Mouse (Mus musculus): ENCODE measurements around the gene Gm28305.

The Gm28305 gene

DNA sequence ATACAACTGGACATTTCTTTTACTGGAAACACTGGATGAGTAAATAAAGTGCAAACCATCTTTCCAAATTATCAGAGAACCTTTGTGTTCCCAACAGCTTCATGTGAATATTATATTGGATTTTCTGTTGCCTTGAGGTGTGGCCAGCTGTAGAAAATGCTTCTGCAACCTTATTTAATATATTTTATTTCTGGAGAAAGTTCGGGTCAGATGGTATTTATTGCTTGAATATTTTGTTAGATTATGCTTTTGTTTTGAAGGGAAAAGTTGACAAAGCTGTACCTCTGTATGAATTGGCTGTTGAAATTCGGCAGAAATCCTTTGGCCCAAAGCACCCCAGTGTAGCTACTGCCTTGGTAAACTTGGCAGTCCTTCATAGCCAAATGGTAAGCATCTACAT is at the start of gene Gm28305:
Gene Gm28305, plus strand, starts transcription at position 301 of the 400 bp plus-strand sequence.
- DNase-seq (ENCODE audit: low read depth) = no peak

DNA sequence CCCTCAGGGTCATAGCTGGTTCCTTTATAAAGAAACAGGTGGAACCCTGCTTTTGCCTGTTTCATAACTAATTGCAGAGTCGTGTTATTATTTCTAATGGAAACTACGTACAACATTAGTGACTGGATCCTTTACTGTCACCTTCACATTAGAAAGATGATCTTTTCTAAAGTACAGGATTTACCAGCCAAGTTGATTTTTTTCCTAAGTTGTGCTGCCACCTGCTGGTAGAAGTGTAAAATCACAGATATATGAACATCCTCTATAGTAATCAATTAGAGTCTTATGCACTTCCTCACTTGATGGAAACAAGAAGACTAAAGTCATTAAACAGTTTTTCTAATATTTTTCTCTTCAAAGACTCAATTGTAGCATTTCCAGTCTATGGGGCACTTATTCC is 44.0 kb upstream of the Gm28305 start:
- DNase-seq (ENCODE audit: low read depth) = peak; percentile 76

DNA sequence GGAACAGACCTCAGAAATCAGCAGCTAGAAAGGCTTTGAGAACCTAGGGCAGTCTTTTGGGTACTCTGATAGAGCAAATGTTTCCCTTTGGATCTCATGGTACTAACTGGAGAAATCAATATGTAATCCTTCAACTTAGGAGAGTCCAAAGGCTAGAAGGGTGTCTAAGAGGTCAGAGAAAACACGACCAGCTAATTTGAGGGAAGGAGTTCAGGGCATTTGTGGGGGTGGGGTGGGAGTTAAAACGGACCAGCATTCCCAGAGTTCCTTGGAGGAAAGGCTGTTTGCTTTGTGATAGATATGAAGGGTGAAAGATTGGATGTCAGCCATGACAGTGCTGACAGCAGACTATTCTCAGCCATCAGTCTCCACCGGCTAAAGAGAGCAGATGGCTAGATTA is 39.9 kb upstream of the Gm28305 start:
- DNase-seq (ENCODE audit: low read depth) = peak; percentile 4

DNA sequence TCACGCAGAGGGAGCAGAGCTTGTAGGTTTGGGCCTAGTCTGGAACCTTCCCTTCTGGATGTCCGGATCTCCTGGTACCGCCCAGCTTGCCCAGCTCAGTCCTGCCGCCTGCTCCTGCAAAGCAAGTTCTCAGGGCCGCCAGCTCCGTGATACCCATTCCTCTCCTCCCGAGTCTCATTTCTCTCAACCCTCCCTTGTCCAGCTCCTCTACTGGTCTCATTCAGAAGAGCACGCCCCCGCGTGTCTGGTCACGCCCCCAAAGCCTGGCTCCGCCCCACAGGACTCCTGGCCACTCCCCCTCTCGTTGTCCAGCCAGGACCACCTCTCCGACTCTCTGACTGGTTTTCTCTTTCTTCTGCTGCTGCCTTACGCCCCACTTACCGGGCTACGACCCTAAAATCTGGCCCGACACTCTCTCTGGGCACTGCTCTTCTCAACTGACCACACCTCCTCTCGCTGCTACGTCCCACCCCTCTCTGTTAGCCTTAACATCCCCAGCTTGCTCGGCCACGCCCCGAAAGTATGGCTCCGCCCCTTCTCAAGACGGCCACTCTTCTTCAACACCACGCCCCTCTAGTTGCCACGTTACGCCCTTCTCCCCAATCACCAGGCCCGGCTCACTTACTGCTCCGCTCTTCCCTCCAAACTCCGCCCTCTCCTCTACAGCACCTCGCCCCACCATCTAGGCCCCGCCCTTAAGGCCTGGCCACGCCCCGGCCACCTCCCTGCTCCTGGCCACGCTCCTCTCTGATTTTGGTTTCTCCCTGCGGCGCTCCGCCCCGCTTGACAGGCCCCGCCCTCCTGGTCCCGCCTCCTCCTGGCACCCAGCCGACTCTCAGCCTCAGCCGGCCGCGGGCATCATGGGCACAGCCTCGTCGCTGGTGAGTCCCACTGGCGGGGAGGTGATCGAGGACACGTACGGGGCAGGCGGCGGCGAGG is 38.3 kb upstream of the Gm28305 start, which contains the start of gene Nphp3:
Gene Nphp3, plus strand, starts transcription at position 624 of the 939 bp plus-strand sequence.
- DNase-seq (ENCODE audit: low read depth) = peak; percentile 99

DNA sequence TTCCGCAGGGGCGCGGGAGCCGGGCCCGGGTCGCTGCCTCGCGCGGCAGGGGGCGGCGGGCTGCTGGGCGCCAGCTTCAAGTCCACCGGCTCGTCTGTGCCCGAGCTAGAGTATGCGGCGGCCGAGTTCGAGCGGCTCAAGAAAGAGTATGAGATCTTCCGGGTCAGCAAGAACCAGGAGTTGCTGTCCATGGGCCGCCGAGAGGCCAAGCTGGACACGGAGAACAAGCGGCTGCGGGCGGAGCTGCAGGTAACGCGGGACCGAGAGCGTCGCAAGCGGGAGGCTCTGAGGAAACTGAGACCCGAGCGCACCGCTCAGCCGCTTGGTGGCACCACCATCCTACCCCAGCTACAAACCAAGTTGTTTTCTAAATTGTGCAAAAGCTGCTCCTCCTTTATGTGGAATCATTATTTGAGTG is 37.5 kb upstream of the Gm28305 start:
- peak; percentile 84 for DNase-seq (ENCODE audit: low read depth)

DNA sequence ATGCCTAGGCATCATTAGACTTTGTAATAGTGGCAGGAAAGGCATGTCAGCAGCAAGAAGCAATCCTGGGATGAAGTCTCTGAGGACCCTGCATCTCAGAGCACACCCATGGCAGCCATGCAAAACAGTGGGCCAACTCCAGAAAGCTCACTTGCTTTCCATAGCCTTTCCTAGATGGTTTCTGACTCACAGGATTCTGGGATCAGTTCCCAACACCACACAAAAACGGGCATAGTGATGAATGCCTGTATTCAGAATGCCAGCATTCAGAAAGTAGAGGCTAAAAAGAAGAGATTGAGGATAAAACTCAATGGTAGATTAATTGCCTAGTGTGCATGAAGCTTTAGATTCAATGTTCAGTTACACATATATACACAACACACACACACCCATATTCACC is 25.9 kb upstream of the Gm28305 start:
- no peak for DNase-seq (ENCODE audit: low read depth)

DNA sequence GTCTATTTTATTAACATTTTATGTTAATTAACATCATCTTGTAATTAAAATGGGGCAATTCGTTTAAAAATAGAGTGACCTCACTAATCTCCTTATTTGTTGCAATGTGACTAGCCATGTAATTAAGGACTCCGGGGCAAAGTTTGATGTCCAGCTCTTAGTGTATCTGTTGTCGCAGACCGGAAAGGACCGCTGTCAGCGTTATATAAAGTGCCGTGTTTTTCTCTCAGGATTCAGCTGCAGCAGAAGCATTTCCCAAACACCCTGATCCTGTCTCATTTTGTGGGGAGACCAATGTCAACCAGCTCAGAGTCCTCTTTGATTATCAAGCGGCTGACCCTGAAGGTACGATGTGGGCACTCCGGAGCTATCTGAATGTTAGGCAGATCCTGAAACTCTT is 19.4 kb upstream of the Gm28305 start:
- DNase-seq (ENCODE audit: low read depth) = no peak

DNA sequence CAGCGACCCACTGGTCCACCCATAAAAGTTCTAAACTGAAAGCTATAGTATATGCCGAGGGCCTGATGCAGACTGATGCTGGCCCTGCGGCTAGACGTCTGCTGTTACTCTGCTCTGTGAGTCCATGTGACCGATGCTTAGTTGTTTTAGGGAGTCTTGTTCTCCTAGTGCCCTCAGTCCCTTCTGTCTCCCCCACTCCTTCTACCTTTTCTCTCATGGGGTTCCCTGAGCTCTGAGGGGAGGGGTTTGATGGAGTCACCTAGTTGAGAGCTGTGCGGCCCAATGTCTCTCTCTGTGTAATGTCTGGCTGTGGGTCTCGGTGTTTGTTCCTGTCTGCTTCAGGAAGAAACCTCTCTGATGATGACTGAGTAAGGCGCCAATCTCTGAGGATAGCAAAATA is 13.3 kb upstream of the Gm28305 start:
- no peak for DNase-seq (ENCODE audit: low read depth)

DNA sequence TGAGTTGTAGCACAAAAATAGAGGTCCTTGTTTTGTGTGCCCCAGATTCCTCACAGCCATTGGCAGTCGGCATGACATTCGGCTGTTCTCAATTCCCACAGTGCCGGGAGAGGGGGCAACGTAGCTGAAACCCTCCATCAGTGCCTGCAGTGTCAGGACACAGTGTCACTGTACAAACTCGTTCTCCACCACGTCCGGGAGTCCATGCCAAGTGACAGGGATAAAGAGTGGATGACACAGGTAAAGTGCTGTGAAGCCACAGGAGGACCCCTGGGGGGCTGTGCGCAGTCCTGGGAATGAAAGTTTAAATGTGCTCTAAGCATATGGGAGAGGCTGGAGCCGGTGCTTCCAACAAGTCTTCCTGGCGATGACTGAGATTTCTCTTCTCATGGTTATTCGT is 10.6 kb upstream of the Gm28305 start:
- DNase-seq (ENCODE audit: low read depth) = no peak

DNA sequence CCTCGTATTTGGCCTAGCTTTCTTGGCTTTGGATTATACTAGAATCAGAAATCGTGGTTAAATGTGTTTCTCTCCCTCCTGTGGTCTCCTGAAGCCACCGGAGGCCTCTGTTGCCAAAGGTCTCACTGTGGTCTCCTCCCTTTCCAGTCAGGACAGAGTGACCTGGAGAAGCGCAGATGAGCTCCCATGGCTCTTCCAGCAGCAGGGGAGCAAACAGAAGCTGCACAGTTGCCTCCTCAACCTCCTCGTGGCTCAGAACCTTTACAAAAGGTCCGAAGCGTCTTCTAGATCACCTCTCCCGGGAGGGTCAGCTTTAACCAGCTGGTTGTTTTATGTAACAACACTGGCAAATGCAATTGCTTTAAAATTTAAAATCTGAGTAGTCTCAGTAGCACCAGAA is 6.2 kb upstream of the Gm28305 start:
- no peak for DNase-seq (ENCODE audit: low read depth)

DNA sequence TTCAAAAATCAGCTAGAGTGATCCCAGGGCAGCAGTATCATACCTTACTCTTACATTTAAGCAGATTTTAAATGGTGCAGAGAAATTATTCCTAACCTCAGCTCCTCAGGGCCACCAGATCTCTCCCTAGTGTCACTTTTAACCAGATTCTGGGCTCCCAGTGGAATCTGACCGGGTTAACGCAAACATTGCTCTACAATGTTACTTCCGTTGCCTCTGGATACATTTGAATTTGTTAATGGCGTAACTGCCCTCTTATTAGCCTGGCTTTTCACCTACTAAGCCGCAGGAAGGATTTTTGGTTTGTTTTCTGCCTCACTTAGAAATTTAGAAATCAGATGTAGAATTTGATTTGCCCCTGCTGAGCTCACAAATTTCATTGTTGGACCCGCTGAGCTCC is 5.7 kb upstream of the Gm28305 start:
- DNase-seq (ENCODE audit: low read depth) = no peak

DNA sequence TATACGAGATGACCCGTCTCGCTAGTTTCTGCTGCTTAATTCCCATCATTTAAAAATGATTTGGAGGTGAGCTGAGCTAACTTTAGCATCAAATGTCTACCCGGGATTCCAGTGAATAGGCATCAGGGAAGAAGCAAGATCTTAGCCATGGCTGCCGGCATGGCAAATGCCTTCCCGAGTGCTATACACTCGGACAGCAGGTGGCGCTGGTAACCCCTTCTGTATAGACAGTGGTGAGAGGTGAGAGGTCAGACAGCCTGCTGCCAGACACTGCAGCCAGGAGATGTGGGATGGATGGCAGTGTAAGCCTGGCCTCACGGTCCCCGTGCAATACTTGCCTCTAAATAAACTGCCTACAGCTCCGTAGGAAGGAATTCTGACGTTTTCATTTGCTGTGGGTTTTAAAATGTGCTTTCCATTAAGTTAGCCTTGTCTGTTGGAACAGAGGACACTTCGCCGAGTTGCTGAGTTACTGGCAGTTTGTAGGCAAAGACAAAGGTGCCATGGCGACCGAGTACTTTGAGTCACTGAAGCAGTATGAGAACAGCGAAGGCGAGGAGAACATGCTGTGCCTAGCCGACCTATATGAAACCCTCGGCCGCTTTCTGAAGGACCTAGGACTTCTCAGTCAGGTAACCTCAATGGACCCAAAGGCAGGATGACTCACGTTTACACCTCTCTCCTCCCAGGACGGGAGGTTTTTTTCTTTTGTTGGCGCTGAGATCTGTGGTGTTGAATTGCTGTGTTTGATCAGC is 5.0 kb upstream of the Gm28305 start:
- peak; percentile 74 for DNase-seq (ENCODE audit: low read depth)

DNA sequence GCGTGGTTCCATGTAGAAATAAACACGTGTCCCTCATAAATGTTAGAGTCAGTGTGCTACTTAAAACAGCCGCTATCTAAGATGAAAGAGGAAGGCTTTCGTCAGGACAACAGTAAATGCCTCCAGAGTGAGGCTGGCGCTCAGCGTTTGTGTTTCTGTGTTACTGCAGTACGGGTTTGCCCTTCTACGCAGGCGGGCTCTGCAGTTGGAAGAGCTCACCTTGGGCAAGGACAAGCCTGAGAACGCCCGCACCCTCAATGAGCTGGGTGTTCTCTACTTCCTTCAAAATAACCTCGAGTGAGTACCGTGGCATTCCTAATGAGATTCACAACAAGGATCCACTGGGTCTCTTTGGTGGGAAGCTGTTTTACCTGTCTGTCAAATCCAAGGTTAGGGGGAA is 2.2 kb upstream of the Gm28305 start:
- DNase-seq (ENCODE audit: low read depth) = no peak

DNA sequence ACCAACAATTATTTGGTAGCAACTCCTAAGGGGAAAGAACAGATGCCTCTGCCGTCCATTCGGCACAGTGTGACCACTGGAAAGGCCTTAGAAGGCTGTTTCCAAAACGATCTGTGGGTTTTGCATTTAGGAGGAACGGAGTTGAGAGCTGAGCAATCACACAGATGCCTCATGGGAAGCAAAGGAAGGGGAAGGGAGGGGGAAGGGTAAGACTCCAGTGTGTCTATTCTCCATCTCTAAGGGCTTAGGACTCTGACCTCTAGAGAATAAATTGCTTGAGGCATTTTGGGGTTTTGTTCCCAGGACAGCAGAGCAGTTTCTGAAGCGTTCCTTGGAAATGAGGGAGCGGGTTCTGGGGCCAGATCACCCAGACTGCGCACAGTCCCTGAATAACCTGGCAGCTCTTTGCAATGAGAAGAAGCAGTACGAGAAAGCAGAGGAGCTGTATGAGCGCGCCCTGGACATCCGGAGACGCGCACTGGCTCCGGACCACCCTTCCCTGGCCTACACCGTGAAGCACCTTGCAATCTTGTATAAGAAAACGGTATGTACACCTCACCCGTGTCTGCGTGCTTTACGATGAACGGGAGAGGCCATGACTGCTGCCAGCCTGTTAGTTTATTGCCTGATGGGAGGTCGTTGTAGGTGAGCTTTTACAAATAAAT is 1.3 kb upstream of the Gm28305 start:
- no peak for DNase-seq (ENCODE audit: low read depth)

DNA sequence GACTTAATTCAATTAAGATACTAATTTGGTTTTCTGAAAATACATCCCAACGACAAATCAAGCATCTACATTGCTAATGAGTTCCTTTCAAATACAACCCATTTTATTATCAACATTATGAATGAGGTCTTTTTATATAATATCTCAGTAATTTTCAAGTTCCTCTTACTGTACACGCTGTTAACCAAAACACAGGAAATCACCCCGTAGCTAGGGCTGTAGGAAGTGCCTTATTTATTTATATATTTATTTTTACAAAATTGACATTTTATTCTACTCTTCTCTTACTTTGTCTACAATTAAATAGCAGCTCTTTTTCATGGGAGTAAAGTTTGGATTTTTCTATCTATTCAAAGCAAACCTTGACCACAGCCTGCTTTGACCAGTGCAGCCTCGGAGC is 720 bp upstream of the Gm28305 start:
- no peak for DNase-seq (ENCODE audit: low read depth)

DNA sequence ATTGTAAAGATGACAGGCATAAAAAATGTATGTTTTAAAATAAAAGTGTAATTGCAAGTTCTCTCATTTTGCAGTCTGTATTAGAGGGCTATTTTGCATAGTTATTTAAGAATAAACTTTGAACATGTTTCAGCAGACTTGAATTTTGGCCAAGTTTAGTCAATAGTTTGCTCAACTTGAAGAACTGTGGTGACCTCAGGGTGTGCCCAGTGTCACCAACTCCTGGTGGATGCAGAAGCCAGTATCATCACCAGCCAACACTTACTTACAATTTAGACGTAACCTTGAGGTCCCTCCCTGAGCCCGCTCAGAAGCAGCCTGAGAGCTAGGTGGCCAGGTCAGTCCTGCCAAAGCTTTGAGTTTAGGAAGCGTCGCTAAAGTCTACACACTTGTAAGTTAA is 3.2 kb downstream of the Gm28305 start:
- no peak for DNase-seq (ENCODE audit: low read depth)

DNA sequence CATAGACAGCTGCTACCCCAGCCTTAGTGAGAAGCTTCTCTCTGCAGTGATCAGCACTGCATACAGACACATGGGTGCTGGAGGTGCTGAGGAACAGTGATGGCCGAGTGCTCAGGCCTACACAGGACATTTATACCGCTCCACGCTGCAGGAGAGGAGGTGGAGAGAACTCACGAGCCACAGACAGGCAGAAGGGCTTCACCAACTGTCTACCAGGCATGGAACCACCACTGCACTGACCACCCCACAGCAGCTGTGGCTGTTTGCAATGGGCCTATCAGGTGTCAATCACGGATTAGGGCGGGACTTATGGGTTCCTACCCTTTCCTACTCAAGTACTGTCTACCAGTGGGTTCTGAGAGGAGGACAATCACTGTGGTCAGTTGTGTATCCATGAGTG is 10.6 kb downstream of the Gm28305 start:
- DNase-seq (ENCODE audit: low read depth) = no peak

DNA sequence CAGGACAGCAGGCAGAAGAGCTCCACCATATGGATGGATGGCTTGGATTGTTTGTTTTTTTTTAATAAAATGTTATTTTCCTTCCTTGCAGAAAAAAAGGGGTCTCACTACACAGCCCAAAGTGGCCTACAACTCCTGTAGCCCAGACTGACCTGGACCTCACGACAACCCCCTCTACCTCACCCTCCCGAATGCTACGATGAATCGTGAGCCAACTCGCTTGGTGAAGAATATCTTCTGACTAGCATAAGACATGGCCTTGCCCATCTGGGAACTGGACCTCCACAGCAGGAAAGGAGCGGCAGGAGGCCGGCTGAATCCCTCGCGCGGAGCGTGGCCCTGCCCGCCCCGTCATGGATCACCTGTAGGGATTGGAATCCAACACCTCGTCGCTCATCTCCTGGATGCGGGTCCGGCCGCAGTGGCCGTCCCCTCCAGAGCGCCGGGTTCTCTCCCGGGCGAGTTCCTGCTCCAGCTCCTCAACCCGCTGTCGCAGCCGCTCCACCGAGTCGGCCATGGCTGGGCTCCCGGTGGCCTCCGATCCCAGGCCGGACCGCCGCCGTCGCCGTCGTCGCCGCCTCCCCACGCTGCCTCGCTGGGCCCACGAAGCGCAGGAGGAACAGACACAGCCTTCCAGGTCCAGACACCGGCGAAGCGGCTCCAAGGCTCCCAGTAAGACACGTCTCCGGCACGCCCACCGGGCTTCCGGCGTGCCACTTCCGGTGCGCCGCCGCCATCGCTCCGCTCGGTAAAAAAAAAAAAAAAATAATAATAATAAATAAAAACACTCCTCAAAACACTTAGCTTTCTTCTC is 22.2 kb downstream of the Gm28305 start, which contains the start of gene Uba5:
Gene Uba5, minus strand, starts transcription at position 705 of the 814 bp plus-strand sequence.
- DNase-seq (ENCODE audit: low read depth) = peak; percentile 8

DNA sequence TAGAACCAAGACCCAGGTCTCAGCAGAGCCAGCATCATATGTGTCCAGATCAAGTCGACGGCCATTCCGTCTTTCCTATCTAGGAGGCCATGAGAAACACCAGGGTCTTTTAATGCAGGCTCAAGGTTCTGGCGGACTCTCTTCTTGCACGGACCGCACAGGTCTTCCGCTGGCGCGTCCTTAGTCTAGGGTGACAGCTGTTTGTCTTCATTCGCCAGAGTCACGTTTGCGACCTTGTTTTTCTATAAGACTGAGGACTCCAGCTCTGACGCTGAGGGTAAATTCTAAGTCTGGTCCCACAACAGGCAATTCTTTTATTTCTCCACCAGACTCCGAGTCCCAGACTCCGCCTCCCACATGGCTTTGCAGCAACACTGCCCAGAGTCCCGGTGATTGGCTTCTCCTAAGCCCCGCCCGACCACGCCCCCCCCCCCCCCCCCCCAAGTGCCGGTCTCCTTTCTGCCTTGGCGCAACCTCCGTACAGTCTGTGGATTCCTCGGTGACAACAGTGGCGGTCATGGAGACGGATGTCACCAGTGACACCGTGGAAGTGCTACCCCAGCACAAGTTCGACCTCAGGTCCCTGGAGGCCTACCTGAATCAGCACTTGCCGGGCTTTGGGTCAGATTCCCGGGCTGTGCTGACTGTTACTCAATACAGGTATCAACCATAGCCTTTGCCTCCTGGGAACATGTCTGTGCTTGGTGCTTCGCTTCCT is 22.9 kb downstream of the Gm28305 start, which contains the start of gene Acad11:
Gene Acad11, plus strand, starts transcription at position 134 of the 718 bp plus-strand sequence.
- DNase-seq (ENCODE audit: low read depth) = peak; percentile 95

DNA sequence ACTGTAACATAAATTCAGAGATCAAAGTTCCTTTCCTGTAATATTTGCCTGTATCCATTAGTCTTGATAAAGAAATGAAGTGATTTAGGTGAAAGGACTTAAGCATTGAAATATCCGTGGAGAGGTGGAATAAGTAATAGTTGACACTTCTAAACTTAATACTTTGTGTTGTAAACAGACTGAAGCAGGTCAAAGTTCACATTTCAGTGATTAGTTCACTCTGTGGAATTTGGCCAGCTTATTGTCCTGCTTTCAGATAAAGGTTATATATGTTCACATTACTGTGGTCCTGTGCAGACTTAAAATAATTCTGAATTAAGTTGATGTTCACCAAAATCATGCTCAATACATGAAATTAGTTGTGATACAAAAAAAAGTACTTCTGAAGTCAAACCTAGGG is 24.1 kb downstream of the Gm28305 start:
- no peak for DNase-seq (ENCODE audit: low read depth)

DNA sequence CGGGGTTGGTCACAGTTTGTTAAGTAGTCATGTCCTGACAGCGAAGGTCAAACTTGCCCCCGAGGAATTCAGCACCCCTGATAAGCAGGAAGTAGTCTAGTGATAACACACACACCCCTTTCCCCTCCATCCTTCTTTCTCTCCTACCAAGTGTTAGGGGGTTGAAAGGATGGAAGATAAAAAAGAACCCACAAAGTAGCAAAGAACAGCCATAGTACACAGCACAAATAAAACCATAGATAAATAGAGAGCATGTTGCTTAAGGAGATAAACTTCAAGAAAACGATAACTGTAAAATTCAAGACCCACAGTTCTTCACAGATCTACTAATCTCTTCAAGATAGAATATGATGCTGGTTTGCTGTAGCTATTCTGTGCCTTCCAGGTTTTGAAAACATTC is 29.8 kb downstream of the Gm28305 start:
- no peak for DNase-seq (ENCODE audit: low read depth)

Data from naive thymus-derived CD4-positive, alpha-beta T cell, adult 2 months (primary cell).